Comparison of ENCODE assay signal across 8 mouse cellular contexts in the genomic region with DNA sequence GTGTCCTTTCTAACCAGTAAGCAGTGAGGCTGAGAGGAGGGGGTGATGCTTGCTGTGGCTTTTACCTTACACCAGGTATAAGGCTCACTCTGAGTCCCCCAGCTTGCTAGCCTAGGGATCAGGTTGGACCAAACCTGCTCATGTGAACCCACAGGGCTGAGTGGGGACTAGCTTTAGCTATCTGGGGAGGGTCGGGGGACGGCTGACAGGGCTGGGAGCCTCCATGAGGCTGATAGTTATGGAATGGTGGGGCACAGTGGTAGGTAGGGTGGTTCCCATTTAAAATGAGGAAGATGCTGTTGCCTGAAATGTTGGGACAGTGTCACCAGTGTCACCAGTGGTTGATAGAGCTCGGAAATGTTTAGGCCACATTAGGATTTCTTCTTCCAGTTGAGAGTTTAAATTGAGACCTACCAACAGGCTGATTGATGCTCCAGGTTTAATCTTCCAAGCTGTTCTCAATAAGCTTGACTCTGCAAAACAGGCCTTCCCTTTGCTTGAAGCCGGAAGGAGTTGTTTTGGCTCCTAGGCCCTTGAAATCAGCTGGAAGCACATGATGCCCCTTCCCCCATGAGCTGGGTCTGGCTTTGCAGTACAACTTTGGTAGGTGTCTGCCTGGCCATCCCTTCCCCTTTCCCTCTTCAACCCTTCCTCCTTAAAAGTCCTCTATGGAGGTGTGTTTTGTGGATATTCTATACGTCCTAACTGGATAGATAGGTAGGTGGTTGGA. TPM values are rescaled to one million over a fixed set of nuclear protein-coding genes. Genes with fewer than 3 reads are reported as not detected.
DNase-seq lines count a peak whose midpoint lies in the region; ATAC-seq and TF ChIP-seq lines count a peak whose summit lies in the region.

No protein-coding gene starts in this region.

- WGBS in kidney, adult 2 months = 20% methylated on average over 5 of the region's 5 CpGs
- WGBS in embryonic facial prominence, embryonic 15.5 days = 24% methylated on average over 5 of the region's 5 CpGs
- WGBS in intestine, embryonic 16.5 days = 38% methylated on average over 5 of the region's 5 CpGs

- peak; percentile 24 for DNase-seq in kidney, adult 2 months
- no peak for DNase-seq in kidney, adult 11 months
- DNase-seq in B cell, adult 2 months = no peak
- DNase-seq in T-cell, adult 2 months (ENCODE audit: low spot score) = no peak
- no peak for DNase-seq in ovary, postnatal 36 days (ENCODE audit: low spot score)

- ATAC-seq in embryonic facial prominence, embryonic 15.5 days (ENCODE audit: insufficient number of reproducible peaks, low FRiP score, low TSS enrichment, low read depth) = no peak
- ATAC-seq in intestine, embryonic 16.5 days = no peak

- H3K4me3 ChIP-seq in kidney, adult 2 months (ENCODE audit: insufficient read depth, low read depth, low read length) = peak overlapping the region; percentile 57
- H3K4me3 ChIP-seq in embryonic facial prominence, embryonic 15.5 days (replicated peaks) = peak overlapping the region; percentile 85
- peak overlapping the region; percentile 89 for H3K4me3 ChIP-seq in intestine, embryonic 16.5 days (ENCODE audit: low read length)
- peak overlapping the region; percentile 75 for H3K4me3 ChIP-seq in megakaryocyte, embryonic 14.5 days (replicated peaks)

- TF ChIP-seq CTCF in kidney, adult 2 months (conservative IDR thresholded peaks at IDR 0.05; ENCODE audit: insufficient read depth, insufficient read length, low read depth, low read length) = no peak

- no peaks in the 10 kb centered on the region for H3K36me3 ChIP-seq in kidney, adult 2 months (ENCODE audit: control insufficient read depth, insufficient read depth, low read length)
- no peaks in the 10 kb centered on the region for H3K36me3 ChIP-seq in embryonic facial prominence, embryonic 15.5 days
- H3K36me3 ChIP-seq in intestine, embryonic 16.5 days (ENCODE audit: control insufficient read depth, insufficient read depth, low read length) = no peaks in the 10 kb centered on the region
- no peaks in the 10 kb centered on the region for H3K36me3 ChIP-seq in megakaryocyte, embryonic 14.5 days (replicated peaks; ENCODE audit: low read length)

- peak overlapping the region; percentile 89 for H3K9ac ChIP-seq in embryonic facial prominence, embryonic 15.5 days
- peak overlapping the region; percentile 96 for H3K9ac ChIP-seq in intestine, embryonic 16.5 days (ENCODE audit: low read depth, low read length)

- no peak for TF ChIP-seq POLR2A in kidney, adult 2 months (IDR thresholded peaks at IDR 0.05; ENCODE audit: low read depth, low read length)

- peak overlapping the region; percentile 83 for H3K4me2 ChIP-seq in embryonic facial prominence, embryonic 15.5 days (replicated peaks)
- peak overlapping the region; percentile 98 for H3K4me2 ChIP-seq in intestine, embryonic 16.5 days (ENCODE audit: low read depth, low read length)

- H3K4me1 ChIP-seq in kidney, adult 2 months (ENCODE audit: control insufficient read depth, insufficient read depth, low read length) = peaks cover 14% of the 10 kb centered on the region
- peaks cover 31% of the 10 kb centered on the region for H3K4me1 ChIP-seq in embryonic facial prominence, embryonic 15.5 days
- H3K4me1 ChIP-seq in intestine, embryonic 16.5 days (ENCODE audit: control insufficient read depth, insufficient read depth, low read length) = peaks cover 26% of the 10 kb centered on the region
- peaks cover 12% of the 10 kb centered on the region for H3K4me1 ChIP-seq in megakaryocyte, embryonic 14.5 days

- no peak overlapping the region for H3K27ac ChIP-seq in kidney, adult 2 months (ENCODE audit: insufficient read depth, low read depth, low read length)
- no peak overlapping the region; the same call in 1 of the 2 replicates for H3K27ac ChIP-seq in embryonic facial prominence, embryonic 15.5 days (replicated peaks)
- H3K27ac ChIP-seq in intestine, embryonic 16.5 days (ENCODE audit: low read length) = peak overlapping the region; percentile 23; the same call in 1 of the 2 replicates

- no peaks in the 10 kb centered on the region for H3K27me3 ChIP-seq in kidney, adult 2 months (replicated peaks; ENCODE audit: control insufficient read depth, insufficient read depth, low read length)
- no peaks in the 10 kb centered on the region for H3K27me3 ChIP-seq in embryonic facial prominence, embryonic 15.5 days
- H3K27me3 ChIP-seq in intestine, embryonic 16.5 days (replicated peaks; ENCODE audit: control insufficient read depth, insufficient read depth, low read length) = no peaks in the 10 kb centered on the region
- H3K27me3 ChIP-seq in megakaryocyte, embryonic 14.5 days (replicated peaks) = peaks cover 43% of the 10 kb centered on the region

- H3K9me3 ChIP-seq in embryonic facial prominence, embryonic 15.5 days (replicated peaks) = no peaks in the 10 kb centered on the region
- no peaks in the 10 kb centered on the region for H3K9me3 ChIP-seq in intestine, embryonic 16.5 days (ENCODE audit: control insufficient read depth, low read length)
- no peaks in the 10 kb centered on the region; the same call in 1 of the 2 replicates for H3K9me3 ChIP-seq in megakaryocyte, embryonic 14.5 days

RNA-seq across cellular contexts. Expression of gene Arhgef11, which starts 1.8 kb away (rescaled TPM):
- polyA plus RNA-seq in kidney, adult 2 months (2012; rRNA removed) = 34.7 and 35.4 TPM in 2 replicates
- 16.4 and 18.3 TPM in 2 replicates for polyA plus RNA-seq in embryonic facial prominence, embryonic 15.5 days (2015; fragmentation: Nextera tagmentation; extraction: Ambion mirVana)
- 11.6 and 12.4 TPM in 2 replicates for polyA plus RNA-seq in intestine, embryonic 16.5 days (2015; fragmentation: Nextera tagmentation; extraction: Ambion mirVana)
- polyA plus RNA-seq in megakaryocyte, embryonic 14.5 days (2012; ENCODE audit: insufficient read depth, low replicate concordance) = 0.43 and 1.4 TPM in 2 replicates
